Mouse (Mus musculus) spleen, embryonic (tissue): ENCODE measurements around the gene Lonrf2.

Experiments used
- CTCF ChIA-PET: fragments of 350-600 bp; sonication (Branson Sonifier 250); formaldehyde crosslinking; loops from one replicate; lab custom pipeline; 2022; lab: Charles Lee

Lonrf2 gene

DNA sequence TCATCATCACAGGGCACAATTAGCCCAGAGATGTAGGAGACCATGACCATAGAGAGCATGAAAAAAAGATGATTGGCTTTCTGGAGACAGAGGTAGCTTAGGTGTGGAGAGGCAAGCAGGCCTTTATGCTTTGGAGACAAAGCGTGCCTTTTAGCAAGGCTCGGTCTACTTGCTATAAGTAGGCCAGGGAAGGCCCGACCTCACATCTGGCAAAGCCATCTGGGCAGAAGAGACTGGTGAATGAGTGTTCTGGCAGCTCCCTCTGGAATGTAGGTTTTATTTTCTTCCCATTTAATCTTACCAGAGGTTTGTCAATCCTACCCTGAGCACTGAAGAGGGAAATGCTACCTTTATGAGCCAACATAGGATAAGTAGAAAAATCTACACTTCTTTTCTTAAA is 65.8 kb downstream of the Lonrf2 start:
- CTCF ChIA-PET = interaction anchor here (1.2 kb wide), 1 partner anchor 17 kb away, joined by 3 read pairs; no protein-coding TSS in a partner anchor

DNA sequence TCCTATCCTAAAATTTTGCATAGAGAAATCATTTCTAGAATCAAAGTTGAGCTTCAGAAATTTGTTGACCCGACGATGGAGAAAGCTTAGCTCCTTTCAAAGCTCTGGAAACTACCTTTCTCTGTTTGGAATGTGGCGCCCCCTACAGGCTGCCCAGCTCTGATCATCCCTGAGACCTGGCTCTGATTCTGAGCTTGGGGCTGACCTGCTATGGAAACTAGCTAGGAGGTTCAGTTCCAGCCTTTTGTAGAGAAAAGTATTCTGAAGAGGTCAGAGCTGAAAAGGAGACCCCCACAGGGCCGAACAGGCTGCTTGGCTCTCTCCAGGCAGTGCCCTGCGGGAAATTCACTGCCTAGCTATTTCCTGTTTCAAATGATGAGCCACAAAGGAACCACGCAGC is 66.6 kb downstream of the Lonrf2 start:
- CTCF ChIA-PET = interaction anchor here (1.2 kb wide), 1 partner anchor 18 kb away, joined by 3 read pairs; no protein-coding TSS in a partner anchor

DNA sequence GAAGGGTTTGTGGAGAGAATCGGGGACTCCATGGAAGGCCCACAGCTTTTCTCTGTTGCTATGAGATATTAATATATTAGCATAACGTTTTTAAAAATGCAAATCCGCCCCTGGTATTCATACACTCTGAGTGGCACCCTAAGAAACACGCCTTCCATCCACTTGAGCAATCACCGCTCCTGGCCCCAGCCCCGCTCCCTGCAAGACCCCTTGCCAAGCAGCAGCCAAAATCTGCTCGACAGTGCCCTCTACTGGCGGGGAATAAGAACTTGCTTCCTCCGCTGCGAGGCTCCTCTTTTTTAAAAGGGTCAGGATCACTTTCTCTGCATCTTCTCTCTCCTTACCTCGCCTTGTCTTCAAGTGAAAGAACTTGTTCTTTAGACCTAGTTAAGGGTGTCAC is 68.7 kb downstream of the Lonrf2 start:
- CTCF ChIA-PET = no interaction called here

DNA sequence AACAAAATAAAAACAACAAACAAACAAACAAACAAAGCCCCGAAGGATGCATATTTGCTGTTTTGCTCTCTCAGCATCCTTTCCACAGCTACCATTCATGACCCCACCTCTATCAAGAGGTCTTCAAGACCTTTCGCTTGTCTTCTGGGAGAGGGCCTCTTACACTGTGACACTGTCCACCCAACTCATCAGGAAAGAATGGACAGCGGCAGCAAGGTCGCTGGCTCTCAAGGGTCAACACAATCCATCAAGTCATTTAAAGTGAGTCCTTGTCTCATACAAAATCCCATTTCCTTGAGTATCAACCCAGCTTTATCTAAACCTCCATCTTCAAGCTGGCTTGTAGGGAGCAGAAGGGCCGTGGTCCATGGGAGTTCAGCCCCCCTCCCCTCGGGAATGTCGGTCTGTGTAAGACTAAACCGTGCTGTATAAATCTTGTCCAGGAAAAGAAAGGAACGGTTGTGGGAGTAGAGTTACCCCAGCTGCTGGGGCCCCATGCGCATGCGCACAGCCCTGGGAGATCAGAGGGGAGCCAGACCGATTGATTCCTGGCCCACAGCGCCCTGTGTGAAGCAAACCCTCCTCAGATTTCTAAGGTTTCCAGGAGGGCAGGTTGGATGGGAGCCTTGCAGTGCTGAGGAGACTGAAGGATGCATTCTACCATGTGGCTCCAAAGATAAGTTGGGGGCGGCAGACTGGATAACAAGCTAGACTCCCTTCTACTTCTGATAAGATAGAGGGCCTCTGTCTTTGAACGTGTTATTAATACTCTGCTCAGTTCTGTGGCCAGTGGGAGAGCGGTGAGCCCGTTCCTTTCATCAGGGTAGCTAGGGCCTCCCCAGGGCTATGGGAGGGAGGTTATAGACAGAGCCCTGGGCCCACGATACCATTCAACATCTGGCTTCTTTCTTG is 69.6 kb downstream of the Lonrf2 start:
- CTCF ChIA-PET = interaction anchor here (0.6 kb wide), 1 partner anchor 509 kb away, joined by 3 read pairs; no protein-coding TSS in a partner anchor

DNA sequence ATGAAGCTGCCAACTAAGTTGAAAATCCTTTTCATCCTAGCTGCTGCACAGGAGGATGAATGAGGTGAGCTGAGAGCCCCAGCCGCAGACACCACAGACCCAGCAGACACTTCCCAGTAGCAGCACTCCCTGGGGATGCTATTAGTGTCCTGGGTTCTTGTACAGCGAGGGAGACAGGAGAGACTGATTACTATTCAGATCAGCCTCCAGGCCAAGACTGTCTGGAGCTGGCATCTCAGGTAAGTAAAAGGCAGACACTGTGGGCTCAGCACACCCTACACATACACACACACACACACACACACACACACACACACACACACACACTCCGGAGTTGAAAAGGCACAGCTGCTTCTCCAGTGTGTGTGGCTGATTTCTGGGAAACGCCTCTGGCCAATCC is 70.3 kb downstream of the Lonrf2 start:
- CTCF ChIA-PET = interaction anchor here (0.6 kb wide), 1 partner anchor 508 kb away, joined by 3 read pairs; no protein-coding TSS in a partner anchor

DNA sequence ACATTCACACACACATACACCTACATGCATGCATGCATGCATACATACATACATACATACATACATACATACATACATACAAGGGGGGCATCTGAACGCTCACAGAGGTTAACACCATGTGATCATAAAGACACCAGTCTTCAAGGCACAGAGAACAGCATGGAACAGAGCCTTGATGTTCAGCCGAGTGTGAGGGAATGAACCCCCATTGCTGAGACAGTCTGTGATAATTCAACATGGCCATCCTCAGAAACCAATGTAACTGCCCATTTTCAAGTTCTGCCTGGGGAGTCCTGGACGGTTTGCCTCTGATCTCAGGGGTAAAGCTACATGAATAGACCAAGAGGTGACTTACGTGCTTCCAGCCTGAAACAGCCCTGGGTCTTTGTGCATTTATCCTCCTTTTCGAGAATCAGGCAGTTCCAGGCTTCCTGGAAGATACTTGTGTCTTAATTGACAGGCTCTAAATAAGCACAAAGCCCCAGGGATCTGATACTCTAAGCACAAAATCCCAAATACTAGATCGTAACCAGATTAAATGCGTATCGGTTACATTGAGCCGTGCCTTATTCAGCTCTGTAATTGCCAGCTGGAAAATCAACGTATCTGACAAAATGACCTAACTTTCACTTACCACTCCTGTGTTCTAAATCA is 72.4 kb downstream of the Lonrf2 start:
- CTCF ChIA-PET = interaction anchor here (0.5 to 0.7 kb wide), 2 partner anchors 346 to 386 kb away, joined by 4 to 7 read pairs; no protein-coding TSS in a partner anchor

DNA sequence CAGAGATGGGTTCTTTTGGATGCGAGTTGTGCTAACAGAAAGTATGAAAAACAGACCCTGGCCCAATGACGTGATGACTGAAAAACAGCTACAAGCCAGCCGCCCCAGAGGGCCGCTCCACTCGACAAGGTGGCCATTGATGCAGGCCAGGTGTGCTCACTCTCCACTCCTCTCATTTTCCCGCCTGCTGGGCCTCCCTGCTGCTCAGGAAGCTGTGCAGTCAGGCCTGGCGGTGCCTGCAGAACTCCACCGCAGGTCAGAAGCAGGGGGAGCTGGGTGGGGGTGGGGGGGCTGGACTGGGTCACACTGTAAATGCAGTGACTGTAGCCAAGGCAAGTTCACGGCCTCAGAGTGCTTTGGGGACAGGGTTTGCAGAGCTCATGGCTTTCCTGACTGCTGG is 76.1 kb downstream of the Lonrf2 start:
- CTCF ChIA-PET = interaction anchor here (0.7 kb wide), 1 partner anchor 206 kb away, joined by 3 read pairs; no protein-coding TSS in a partner anchor

DNA sequence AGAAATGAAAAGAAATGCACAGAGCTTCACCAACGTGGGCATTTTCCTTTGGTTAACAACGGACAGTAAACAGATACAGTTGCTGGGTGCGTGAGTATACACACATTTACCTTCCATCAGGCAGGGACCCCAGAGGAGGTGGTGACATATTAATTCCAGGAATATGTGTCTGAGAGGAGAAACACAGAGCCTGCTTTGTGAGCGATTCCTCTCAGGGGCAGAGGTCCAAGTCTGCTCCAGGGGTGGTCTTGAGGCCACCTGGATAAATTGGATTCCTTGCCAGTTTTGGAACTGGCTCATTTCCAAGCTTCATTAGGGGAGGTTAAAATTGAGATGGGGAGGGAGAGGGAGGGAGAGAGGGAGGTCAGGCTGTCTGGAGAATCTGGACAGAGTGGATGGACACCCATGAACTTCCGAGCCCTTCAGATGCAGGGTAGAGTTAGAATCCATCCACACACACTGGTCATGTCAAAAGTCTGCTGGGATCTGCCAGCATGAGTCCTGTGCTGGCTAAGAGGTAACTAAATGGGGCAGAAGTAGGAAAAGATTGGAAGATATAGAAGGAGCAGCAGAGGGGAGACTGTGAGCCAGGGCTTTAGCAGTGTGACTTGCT is 78.6 kb downstream of the Lonrf2 start:
- CTCF ChIA-PET = no interaction called here

DNA sequence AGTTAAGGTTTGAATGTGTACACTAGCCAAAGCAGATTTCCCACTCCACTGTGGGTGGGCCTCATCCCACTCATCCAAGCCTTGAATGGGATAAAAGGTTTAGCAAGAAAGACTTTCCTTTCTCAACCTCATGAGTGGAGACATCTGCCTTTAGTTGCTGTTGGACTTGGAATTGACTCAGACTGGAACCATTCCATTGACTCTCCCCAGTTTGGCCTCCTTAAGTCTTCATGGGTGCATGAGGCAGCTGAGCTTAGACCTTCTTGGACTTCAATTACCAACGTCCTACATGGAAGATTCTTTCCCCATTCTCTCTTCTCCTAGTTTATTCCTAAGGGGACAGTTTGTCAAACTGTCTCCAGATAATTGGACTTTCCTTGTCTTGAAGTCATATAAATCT is 92.6 kb downstream of the Lonrf2 start:
- CTCF ChIA-PET = no interaction called here
